Mouse (Mus musculus): Measurements from ENCODE around the gene Eef1akmt3. TPM values are rescaled to one million over a fixed set of nuclear protein-coding genes. Genes with fewer than 3 reads are reported as not detected.
A peak's percentile ranks its signal among the peaks of the same experiment; 100 is the strongest.

Gene Eef1akmt3
- total RNA-seq, 2 experiments from 2014 or later, result 0.08 TPM

DNA sequence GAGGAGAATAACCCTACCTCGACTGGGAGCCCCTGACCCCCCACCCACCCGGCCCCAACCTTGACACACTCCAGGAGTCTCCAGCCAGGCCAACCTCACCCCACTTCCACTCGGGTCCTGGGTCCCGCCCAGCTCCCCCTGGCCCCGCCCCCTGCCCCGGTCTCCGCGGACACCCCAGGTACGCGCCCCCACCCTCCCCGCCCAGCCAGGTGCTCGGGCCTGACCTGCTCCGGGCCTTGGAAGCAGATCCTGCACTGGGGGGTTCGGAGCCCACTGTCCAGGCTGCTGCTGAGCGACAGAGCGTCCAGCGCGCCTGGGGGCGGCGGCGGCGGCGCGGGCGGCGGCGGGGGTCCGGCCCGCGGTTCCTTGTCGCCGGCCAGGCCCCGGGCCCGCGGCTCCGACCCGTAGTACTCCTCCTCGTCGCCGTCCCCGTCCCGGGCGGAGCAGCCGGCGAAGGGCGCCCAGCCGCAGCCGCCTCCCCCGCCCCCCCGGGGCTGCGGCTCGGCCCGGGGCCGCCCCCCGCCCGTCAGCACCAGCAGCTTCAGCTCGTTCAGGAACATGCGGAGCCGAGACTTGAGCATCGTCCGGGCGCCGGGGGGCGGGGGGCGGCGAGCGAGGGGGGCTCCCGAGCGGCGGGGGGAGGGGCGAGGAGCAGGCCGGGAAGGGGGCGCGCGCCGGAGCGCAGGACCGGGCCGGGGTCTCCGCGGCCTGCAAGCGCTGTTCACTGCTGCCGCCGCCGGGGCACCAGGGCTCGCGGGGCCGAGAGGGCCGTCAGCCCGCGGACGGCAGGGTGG lies 18.1 kb upstream of the Eef1akmt3 start:
- H3K27ac ChIP-seq, result peak overlapping the region; percentile 48
- no peak for TF ChIP-seq CTCF (IDR thresholded peaks at IDR 0.05)
- intact Hi-C loops (cut with DNase I), result no loop called here
- H3K4me3 ChIP-seq, result peak overlapping the region; percentile 89
- peak; percentile 24 for DNase-seq

DNA sequence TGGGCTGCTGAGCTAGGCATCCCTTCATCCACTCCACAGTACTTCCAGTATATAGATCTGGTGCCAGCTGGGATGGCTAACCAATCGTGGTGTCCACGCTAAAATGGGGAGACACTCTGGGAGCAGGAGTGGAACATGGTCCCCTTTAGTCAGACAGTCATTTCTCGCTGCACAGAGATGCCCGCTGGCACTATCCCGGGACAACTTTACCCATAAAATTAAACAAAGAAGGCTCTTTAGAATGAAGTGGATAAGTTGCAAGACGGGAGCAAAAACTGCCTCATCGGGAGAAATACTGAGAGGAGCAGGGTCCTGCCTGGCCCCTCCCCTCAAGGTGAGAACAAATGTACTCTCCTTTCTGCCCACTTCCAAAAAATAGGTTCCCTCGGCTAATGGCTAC lies 17.4 kb upstream of the Eef1akmt3 start:
- DNase-seq, result no peak
- H3K27ac ChIP-seq, result no peak overlapping the region
- intact Hi-C loops (cut with DNase I), result no loop called here
- peak overlapping the region; percentile 89 for H3K4me3 ChIP-seq
- no peak for TF ChIP-seq CTCF (IDR thresholded peaks at IDR 0.05)

GRCm38 (mm10) chr10:127058161-127058560 lies 16.8 kb upstream of the Eef1akmt3 start:
- intact Hi-C loops (cut with DNase I), result no loop called here
- H3K27ac ChIP-seq, result no peak overlapping the region
- TF ChIP-seq CTCF (IDR thresholded peaks at IDR 0.05), result peak; percentile 99
- H3K4me3 ChIP-seq, result peak overlapping the region; percentile 89
- peak; percentile 81 for DNase-seq

GRCm38 (mm10) chr10:127056490-127056889 lies 15.2 kb upstream of the Eef1akmt3 start:
- DNase-seq, result no peak
- intact Hi-C loops (cut with DNase I), result no loop called here

GRCm38 (mm10) chr10:127055406-127055805 lies 14.1 kb upstream of the Eef1akmt3 start:
- DNase-seq, result no peak
- Histone ChIP-seq H3K4me3 (no peak overlapping the region), H3K27ac (no peak overlapping the region)
- intact Hi-C loops (cut with DNase I), result no loop called here
- no peak for TF ChIP-seq CTCF (IDR thresholded peaks at IDR 0.05)

More at GRCm38 (mm10) chr10:127056490-127056889, 15.2 kb upstream of the Eef1akmt3 start:
- H3K27ac ChIP-seq, result no peak overlapping the region
- TF ChIP-seq CTCF (IDR thresholded peaks at IDR 0.05), result no peak
- no peak overlapping the region for H3K4me3 ChIP-seq

- no peak overlapping the region for H3K4me3 ChIP-seq
- intact Hi-C loops (cut with DNase I), result no loop called here
- no peak for DNase-seq
- H3K27ac ChIP-seq, result no peak overlapping the region
- TF ChIP-seq CTCF (IDR thresholded peaks at IDR 0.05), result no peak
Observed at GRCm38 (mm10) chr10:127054646-127055045, 13.3 kb upstream of the Eef1akmt3 start.

GRCm38 (mm10) chr10:127050119-127050474 lies 8.8 kb upstream of the Eef1akmt3 start:
- no peak for TF ChIP-seq CTCF (IDR thresholded peaks at IDR 0.05)
- H3K27ac ChIP-seq, result no peak overlapping the region
- H3K4me3 ChIP-seq, result no peak overlapping the region
- no peak for DNase-seq
- intact Hi-C loops (cut with DNase I), result no loop called here

DNA sequence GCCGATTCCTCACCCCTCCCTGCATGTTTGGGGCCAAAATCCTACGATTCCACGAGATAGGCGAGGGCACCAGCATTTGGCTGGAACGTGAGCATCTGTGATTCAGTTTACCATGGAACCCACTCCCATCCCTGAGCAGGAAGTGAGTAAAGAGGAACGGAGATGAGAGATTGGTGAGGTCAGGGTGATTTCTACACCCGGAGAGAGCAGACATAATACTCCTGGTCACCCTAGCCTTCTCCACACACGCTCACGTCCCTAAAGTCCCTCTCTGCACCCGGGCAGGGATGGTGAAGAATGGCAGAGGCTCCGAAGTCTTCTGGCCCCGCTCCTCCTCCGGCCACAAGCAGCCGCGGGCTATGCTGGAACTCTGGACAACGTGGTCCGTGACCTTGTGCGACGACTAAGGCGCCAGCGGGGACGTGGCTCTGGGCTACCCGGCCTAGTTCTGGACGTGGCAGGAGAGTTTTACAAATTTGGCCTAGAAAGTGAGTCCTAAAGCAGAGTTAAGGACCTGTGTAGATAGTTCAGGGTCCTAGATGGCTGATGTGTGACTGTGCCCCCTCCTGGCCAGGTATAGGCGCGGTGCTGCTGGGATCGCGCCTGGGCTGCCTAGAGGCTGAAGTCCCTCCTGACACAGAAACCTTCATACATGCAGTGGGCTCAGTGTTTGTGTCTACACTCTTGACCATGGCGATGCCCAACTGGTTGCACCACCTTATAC lies 8.2 kb upstream of the Eef1akmt3 start:
- intact Hi-C loops (cut with DNase I), result no loop called here
- DNase-seq, result no peak
- Histone ChIP-seq H3K27ac (no peak overlapping the region), H3K4me3 (peak overlapping the region; percentile 55)
- TF ChIP-seq CTCF (IDR thresholded peaks at IDR 0.05), result peak; percentile 10; the same call in 1 of the 2 replicates

GRCm38 (mm10) chr10:127048608-127049394 lies 7.5 kb upstream of the Eef1akmt3 start:
- no peak for TF ChIP-seq CTCF (IDR thresholded peaks at IDR 0.05)
- no peak for DNase-seq
- no peak overlapping the region for H3K27ac ChIP-seq
- peak overlapping the region; percentile 55 for H3K4me3 ChIP-seq
- intact Hi-C loops (cut with DNase I), result no loop called here

GRCm38 (mm10) chr10:127047954-127048353 lies 6.6 kb upstream of the Eef1akmt3 start, which contains the start of gene Cyp27b1:
TSS of gene Cyp27b1 (plus strand) at chr10:127048250.
- intact Hi-C loops (cut with DNase I), result no loop called here
- H3K27ac ChIP-seq, result no peak within 1 kb of the TSS
- peak within 1 kb of the TSS; percentile 55 for H3K4me3 ChIP-seq
- no peak for TF ChIP-seq CTCF (IDR thresholded peaks at IDR 0.05)
- no peak for DNase-seq

DNA sequence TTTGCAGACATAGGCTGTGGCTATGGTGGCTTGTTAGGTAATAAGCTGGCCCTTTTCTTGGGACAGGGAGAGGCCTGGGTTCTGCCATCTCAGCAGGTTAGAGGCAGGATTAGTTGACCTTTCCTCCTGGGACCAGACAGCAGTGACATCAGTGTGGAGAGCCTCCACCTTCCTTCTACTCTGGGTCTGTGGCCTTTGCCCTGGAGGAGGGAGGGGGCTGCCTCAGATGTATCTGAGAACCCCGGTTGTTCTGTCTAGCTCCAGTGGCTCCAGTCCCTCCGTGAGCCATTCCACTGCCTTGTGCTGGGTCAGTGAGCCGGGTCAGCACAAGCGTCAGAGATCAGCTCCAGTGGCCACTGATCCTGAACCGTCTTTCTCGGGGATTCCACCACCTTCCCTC lies 1.9 kb upstream of the Eef1akmt3 start:
- no peak for DNase-seq
- intact Hi-C loops (cut with DNase I), result no loop called here
- H3K27ac ChIP-seq, result no peak overlapping the region
- TF ChIP-seq CTCF (IDR thresholded peaks at IDR 0.05), result no peak
- no peak overlapping the region for H3K4me3 ChIP-seq

- Histone ChIP-seq H3K27ac (peak overlapping the region; percentile 88), H3K4me3 (peak overlapping the region; percentile 89)
- no peak for TF ChIP-seq CTCF (IDR thresholded peaks at IDR 0.05)
- DNase-seq, result no peak
- intact Hi-C loops (cut with DNase I), result no loop called here
Observed at GRCm38 (mm10) chr10:127042468-127043115, 1.3 kb upstream of the Eef1akmt3 start.
